Mouse (Mus musculus) 3134 (cell line): Measurements from ENCODE around the gene Rhebl1.

Experiments
- DNase-seq: peaks from one replicate; pipeline ENCODE4 v3.0.0-alpha.2; 2011; ENCODE audit warnings: low spot score; ENCODE audit not compliant: insufficient read length; ENCODE audit errors: extremely low read depth

The Rhebl1 gene

DNA sequence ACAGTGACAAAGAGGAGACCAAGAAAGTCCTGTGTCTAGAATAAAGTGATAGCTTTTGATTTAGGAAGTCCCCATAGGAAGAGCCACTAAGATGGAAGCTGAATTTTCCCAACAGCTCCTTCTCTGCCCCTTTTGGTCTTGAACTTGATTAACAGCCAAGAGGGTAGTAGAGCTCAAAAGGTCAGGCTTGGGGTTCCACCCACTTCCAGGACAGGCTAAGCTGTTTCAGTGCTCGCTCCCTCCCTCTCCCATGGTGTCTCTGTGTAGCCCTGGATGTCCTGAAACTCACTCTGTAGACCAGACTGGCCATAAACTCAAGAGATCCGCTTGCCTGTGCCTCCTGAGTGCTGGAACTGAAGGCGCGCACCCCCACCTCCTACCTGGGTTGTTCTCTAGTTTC, 21.7 kb upstream of the Rhebl1 start:
- no peak for DNase-seq

- DNase-seq = no peak
These were observed 20.6 kb upstream of the Rhebl1 start for GRCm38 (mm10) chr15:98914903-98915302.

DNA sequence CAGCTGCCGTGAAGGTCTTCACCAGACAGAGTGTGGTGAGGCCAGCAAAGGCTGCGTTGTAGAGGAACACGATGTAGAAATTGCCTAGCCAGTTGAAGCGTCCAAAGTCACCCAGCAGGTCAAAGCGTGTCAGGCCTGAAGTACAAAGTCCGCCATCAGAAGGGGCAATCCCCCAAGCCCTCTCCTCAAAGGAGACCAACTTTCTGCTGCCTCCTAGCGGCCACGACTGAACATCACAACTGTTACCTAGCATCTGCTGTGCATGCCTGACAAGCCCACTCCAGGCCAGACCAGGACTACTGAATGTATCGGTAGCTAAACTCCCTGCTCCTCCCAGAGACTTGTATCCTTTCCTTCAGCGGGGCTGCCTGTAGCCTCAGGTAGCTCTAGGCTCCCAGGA, 10.4 kb upstream of the Rhebl1 start:
- no peak for DNase-seq

DNA sequence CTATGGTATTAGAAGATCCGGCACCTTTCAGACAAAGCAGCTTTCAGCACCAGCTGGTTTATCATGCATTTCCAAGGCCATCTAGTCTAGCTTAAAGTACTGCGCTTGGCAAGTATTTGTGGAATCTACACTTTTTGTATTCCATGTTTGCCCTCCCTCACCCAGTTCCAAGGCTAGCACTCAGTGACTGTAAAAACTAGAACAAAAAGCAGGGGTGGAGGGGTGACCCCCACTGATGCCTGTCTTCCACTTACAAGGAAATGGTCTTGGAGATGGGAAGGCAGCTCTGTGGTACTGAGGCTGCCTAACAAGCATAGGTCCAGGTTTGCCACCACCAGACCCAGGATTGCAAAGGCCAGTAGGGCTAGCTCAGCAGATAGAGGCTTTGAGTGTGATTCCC, 8.3 kb upstream of the Rhebl1 start:
- DNase-seq = no peak

DNA sequence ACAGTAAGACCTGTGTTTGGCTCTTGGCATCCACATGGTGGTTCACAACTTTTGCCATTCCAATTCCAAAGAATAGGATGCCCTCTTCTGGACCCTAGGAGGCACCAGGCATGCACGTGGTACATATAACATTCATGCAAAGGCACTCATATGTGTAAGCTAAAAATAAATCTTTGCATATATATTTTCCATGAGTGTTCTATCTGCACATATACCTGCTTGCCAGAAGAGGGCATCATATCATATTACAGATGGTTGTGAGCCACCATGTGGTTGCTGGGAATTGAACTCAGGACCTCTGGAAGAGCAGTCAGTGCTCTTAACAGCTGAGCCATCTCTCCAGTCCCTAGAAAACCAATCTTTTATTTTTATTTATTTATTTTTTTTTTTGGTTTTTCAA, 7.2 kb upstream of the Rhebl1 start:
- DNase-seq = no peak

DNA sequence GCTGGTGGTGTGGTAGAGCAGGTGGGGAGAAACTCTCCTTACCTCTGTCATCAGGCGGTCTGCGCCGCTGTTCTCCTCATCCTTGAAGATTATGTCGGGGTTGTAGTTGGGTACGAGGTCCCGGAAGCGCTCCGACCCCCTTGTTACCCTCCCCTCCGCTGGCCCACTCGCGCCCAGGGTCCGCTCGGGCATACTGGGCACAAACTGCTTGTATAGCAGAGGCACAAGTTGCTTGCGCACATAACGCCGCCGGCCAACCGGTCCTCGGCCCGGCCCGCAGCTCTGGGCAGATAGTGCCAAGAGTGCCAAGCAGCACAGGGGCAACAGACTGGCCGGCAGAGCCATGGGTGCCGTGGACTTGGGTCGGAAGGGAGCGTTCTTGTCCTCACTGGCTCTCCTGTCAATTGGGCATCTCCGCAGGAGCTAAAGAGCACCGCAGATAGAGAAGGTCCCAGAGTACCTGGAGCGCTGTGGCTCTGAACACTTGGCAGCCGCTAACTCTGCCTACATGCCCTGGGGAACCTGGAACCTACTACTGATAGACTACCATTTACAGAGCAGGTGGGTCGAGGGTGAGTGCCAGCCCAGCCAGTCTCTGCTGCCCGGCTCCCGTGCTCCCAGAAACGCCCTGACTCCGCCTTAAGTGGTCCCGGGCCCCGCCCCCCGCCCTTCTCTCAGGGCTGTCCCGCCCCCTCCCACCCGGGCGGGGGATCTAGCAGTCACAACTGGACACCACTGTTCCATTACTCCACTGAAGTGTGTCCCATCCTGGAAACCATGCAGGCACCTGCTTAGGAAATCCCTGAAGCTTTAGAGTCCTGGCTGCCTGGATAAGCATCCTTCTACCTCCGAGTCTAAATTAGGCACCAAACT, 3.8 kb upstream of the Rhebl1 start, which contains the start of gene Dhh:
Gene Dhh, minus strand, starts transcription at position 613 of the 873 bp plus-strand sequence.
- DNase-seq = no peak

- DNase-seq = no peak
These were observed 3.2 kb upstream of the Rhebl1 start for GRCm38 (mm10) chr15:98897495-98897894.

GRCm38 (mm10) chr15:98895635-98896589, 1.6 kb upstream of the Rhebl1 start:
- DNase-seq = no peak

- no peak for DNase-seq
These were observed 650 bp upstream of the Rhebl1 start for GRCm38 (mm10) chr15:98894746-98895634.

GRCm38 (mm10) chr15:98893036-98893435, 1.3 kb downstream of the Rhebl1 start:
- no peak for DNase-seq

GRCm38 (mm10) chr15:98891907-98892606, 2.3 kb downstream of the Rhebl1 start:
- no peak for DNase-seq

DNA sequence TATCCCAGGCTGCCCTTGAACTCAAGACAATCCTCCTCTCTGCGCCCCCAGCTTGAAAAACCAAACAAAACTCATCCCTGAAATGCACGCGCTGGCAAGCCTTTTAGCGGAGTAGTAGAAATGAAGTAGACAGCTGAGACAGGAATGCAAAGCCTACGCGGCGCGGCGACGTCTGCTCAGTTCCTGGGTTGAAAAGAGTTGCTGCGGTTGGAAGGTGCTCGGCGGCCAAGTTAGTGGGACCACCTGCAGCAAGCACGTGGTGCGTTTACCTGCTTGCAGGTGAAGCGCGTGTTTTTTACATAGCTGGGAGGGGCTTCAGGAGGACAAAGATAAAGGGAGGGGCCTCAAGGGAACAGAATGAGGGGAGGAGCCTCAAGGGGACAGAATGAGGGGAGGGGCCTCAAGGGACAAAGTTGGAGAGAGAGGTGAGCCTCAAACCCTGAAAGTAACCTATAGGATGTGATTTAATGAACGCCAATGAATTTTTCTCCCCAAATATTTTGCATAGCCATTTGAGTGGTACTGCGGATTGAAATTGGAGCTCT, 3.1 kb downstream of the Rhebl1 start:
- no peak for DNase-seq

GRCm38 (mm10) chr15:98887526-98887925, 6.8 kb downstream of the Rhebl1 start:
- no peak for DNase-seq

GRCm38 (mm10) chr15:98886667-98887387, 7.5 kb downstream of the Rhebl1 start:
- DNase-seq = no peak

GRCm38 (mm10) chr15:98884106-98884505, 10.2 kb downstream of the Rhebl1 start:
- DNase-seq = no peak

- no peak for DNase-seq
These were observed 10.7 kb downstream of the Rhebl1 start for GRCm38 (mm10) chr15:98883661-98884060.

DNA sequence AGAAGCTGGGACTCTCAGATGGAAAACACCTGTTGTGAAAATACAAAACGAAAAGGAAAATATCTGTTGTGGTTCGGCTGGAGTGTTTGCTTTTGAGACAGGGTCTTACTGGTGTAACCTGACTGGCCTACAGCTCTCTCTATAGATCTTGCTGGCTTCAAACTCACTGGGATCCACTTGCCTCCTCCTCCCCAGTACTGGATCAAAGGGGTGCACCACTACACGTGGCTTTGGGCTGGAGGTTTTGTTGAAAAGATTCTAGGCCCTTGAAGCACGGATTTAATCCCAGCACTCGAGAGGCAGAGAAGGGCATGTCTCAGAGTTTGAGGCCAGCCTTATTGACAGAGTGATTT, 12.7 kb downstream of the Rhebl1 start:
- DNase-seq = no peak

GRCm38 (mm10) chr15:98880978-98881655, 13.2 kb downstream of the Rhebl1 start:
- peak; percentile 96 for DNase-seq
